Mouse (Mus musculus): ENCODE results near the gene A530016L24Rik. TPM values are rescaled to one million over a fixed set of nuclear protein-coding genes. Genes with fewer than 3 reads are reported as not detected.

The A530016L24Rik gene
- 0.13 TPM in 1 of 2 replicates, not detected in the other for polyA plus RNA-seq (2016; fragmentation: Nextera tagmentation; extraction: Ambion mirVana)

DNA sequence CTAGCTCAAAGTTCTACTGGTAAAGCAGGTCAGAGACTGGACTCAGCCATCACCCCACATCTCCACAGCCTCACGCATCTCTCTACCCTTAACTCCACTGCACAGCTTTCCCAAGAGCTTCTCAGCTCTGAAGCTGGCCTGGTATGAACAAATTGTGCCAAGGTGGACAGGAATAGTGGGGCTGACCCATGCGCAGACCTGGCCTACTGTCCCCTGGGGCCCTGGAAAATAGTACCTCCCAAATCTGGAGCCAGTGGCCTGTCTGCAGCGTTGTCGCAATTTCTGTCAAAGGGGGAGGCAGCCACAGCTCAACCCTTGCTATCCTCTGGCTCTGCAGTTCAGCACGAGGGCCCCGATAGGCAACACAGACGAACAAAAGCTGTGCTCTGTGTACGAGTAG lies at the start of gene A530016L24Rik:
TSS of gene A530016L24Rik (plus strand) at position 315 of the 400 bp plus-strand sequence.
- H3K36me3 ChIP-seq = no peaks in the 10 kb centered on the region
- no peaks in the 10 kb centered on the region for H3K9me3 ChIP-seq (replicated peaks)
- WGBS = 89% methylated on average over 8 of the region's 8 CpGs
- H3K27ac ChIP-seq = no peak within 1 kb of the TSS
- H3K4me3 ChIP-seq = no peak within 1 kb of the TSS
- H3K4me2 ChIP-seq (replicated peaks) = no peak within 1 kb of the TSS
- 0 out of 2 replicates have a peak, but pooled peaks cover 2% of the 10 kb centered on the region for H3K27me3 ChIP-seq
- ATAC-seq (ENCODE audit: low FRiP score) = no peak
- no peak within 1 kb of the TSS for H3K9ac ChIP-seq
- peaks cover 19% of the 10 kb centered on the region for H3K4me1 ChIP-seq

DNA sequence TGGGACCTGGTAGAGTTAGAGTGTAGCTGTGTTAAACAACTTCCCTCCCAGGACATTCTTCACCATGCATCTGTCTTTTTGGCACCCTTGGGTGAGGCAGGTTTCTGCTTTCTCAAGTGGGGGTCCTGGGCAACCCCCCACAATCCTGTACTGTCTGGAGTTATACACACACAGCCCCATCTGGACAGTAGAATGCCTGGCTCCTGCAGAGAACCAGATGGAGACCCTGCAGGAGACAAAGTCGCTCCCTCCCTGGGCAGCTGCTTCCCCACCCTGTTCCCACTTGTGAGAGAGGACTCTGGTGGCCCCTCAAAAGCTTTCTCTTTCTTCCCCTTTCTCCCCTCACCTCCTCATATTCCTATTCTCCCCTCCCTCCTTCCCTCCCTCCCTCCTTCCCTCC lies 49.3 kb upstream of the A530016L24Rik start:
- no peak overlapping the region for H3K4me3 ChIP-seq
- no peak for ATAC-seq (ENCODE audit: low FRiP score)
- 40% methylated on average over 1 of the region's 1 CpGs for WGBS

GRCm38 (mm10) chr12:112449144-112449827 lies 40.0 kb upstream of the A530016L24Rik start:
- Histone ChIP-seq H3K36me3 (no peaks in the 10 kb centered on the region), H3K27ac (no peak overlapping the region; the same call in 1 of the 2 replicates), H3K27me3 (peaks cover 6% of the 10 kb centered on the region), H3K9me3 (replicated peaks) (peaks cover 18% of the 10 kb centered on the region; the same call in 1 of the 2 replicates), H3K4me3 (no peak overlapping the region), H3K9ac (no peak overlapping the region), H3K4me2 (replicated peaks) (no peak overlapping the region), H3K4me1 (peaks cover 13% of the 10 kb centered on the region)
- WGBS = 53% methylated on average over 18 of the region's 18 CpGs
- no peak for ATAC-seq (ENCODE audit: low FRiP score)

More for the DNA sequence above, 49.3 kb upstream of the A530016L24Rik start:
- Histone ChIP-seq H3K27me3 (peaks cover 26% of the 10 kb centered on the region), H3K9me3 (replicated peaks) (0 out of 2 replicates have a peak, but pooled peaks cover 3% of the 10 kb centered on the region), H3K9ac (no peak overlapping the region), H3K36me3 (no peaks in the 10 kb centered on the region), H3K4me2 (replicated peaks) (no peak overlapping the region), H3K27ac (no peak overlapping the region), H3K4me1 (peaks cover 9% of the 10 kb centered on the region)

GRCm38 (mm10) chr12:112449828-112450180 lies 39.4 kb upstream of the A530016L24Rik start:
- H3K9ac ChIP-seq = no peak overlapping the region
- H3K4me3 ChIP-seq = no peak overlapping the region
- H3K9me3 ChIP-seq (replicated peaks) = peaks cover 15% of the 10 kb centered on the region; the same call in 1 of the 2 replicates
- 67% methylated on average over 8 of the region's 8 CpGs for WGBS
- H3K4me1 ChIP-seq = peaks cover 13% of the 10 kb centered on the region
- peaks cover 6% of the 10 kb centered on the region for H3K27me3 ChIP-seq
- no peaks in the 10 kb centered on the region for H3K36me3 ChIP-seq
- no peak overlapping the region for H3K4me2 ChIP-seq (replicated peaks)
- H3K27ac ChIP-seq = no peak overlapping the region
- ATAC-seq (ENCODE audit: low FRiP score) = no peak

DNA sequence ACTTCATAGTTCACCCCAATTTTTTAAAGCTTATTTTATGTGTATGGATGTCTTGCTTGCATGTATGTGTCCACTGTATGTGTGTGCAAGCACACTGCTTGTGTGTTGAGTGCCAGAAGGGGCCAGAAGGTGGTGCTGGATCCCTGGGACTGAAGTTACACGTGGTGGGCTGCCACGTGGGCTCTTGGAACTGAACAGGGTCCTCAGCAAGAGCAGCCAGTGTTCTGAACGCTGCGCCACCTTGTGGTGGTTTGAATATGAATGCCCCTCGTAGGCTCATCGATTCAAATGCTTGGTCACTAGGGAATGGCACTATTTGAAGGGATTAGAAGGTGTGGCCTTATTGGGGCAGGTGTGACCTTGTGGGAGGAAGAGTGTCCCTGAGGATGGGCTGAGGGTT lies 38.4 kb upstream of the A530016L24Rik start:
- peak; percentile 26; the same call in 1 of the 2 replicates for ATAC-seq (ENCODE audit: low FRiP score)
- no peak overlapping the region for H3K4me3 ChIP-seq
- H3K9me3 ChIP-seq (replicated peaks) = peaks cover 13% of the 10 kb centered on the region; the same call in 1 of the 2 replicates
- 28% methylated on average over 6 of the region's 6 CpGs for WGBS
- H3K4me2 ChIP-seq (replicated peaks) = no peak overlapping the region
- H3K4me1 ChIP-seq = peaks cover 13% of the 10 kb centered on the region
- H3K36me3 ChIP-seq = no peaks in the 10 kb centered on the region
- no peak overlapping the region for H3K9ac ChIP-seq
- no peak overlapping the region for H3K27ac ChIP-seq
- H3K27me3 ChIP-seq = peaks cover 10% of the 10 kb centered on the region

- WGBS = 85% methylated on average over 1 of the region's 1 CpGs
- Histone ChIP-seq H3K9ac (no peak overlapping the region), H3K27ac (no peak overlapping the region), H3K9me3 (replicated peaks) (peaks cover 8% of the 10 kb centered on the region; the same call in 1 of the 2 replicates), H3K4me3 (no peak overlapping the region), H3K4me1 (peaks cover 13% of the 10 kb centered on the region), H3K36me3 (no peaks in the 10 kb centered on the region), H3K27me3 (peaks cover 10% of the 10 kb centered on the region), H3K4me2 (replicated peaks) (no peak overlapping the region)
- no peak for ATAC-seq (ENCODE audit: low FRiP score)
Observed at GRCm38 (mm10) chr12:112451381-112451780, 37.9 kb upstream of the A530016L24Rik start.

GRCm38 (mm10) chr12:112451826-112452225 lies 37.4 kb upstream of the A530016L24Rik start:
- H3K4me3 ChIP-seq = no peak overlapping the region
- no peak overlapping the region for H3K4me2 ChIP-seq (replicated peaks)
- H3K36me3 ChIP-seq = no peaks in the 10 kb centered on the region
- WGBS = 80% methylated on average over 9 of the region's 9 CpGs
- peaks cover 10% of the 10 kb centered on the region for H3K27me3 ChIP-seq
- no peak overlapping the region for H3K27ac ChIP-seq
- no peak for ATAC-seq (ENCODE audit: low FRiP score)
- peaks cover 4% of the 10 kb centered on the region; the same call in 1 of the 2 replicates for H3K9me3 ChIP-seq (replicated peaks)
- peaks cover 13% of the 10 kb centered on the region for H3K4me1 ChIP-seq
- H3K9ac ChIP-seq = no peak overlapping the region

- Histone ChIP-seq H3K36me3 (no peaks in the 10 kb centered on the region), H3K27me3 (peaks cover 15% of the 10 kb centered on the region; the same call in 1 of the 2 replicates), H3K4me3 (no peak overlapping the region), H3K4me1 (peaks cover 11% of the 10 kb centered on the region), H3K9ac (no peak overlapping the region), H3K4me2 (replicated peaks) (no peak overlapping the region), H3K9me3 (replicated peaks) (no peaks in the 10 kb centered on the region), H3K27ac (no peak overlapping the region)
- no peak for ATAC-seq (ENCODE audit: low FRiP score)
- 68% methylated on average over 6 of the region's 6 CpGs for WGBS
Observed at GRCm38 (mm10) chr12:112456144-112456713, 33.0 kb upstream of the A530016L24Rik start.

GRCm38 (mm10) chr12:112457839-112458238 lies 31.4 kb upstream of the A530016L24Rik start:
- peak; percentile 72 for ATAC-seq (ENCODE audit: low FRiP score)
- WGBS = 19% methylated on average over 4 of the region's 4 CpGs
- H3K4me2 ChIP-seq (replicated peaks) = no peak overlapping the region
- H3K4me1 ChIP-seq = peaks cover 17% of the 10 kb centered on the region
- H3K36me3 ChIP-seq = no peaks in the 10 kb centered on the region
- H3K4me3 ChIP-seq = no peak overlapping the region
- no peak overlapping the region for H3K27ac ChIP-seq
- H3K9ac ChIP-seq = no peak overlapping the region
- no peaks in the 10 kb centered on the region for H3K9me3 ChIP-seq (replicated peaks)
- peaks cover 15% of the 10 kb centered on the region; the same call in 1 of the 2 replicates for H3K27me3 ChIP-seq

- H3K27ac ChIP-seq = no peak overlapping the region
- 56% methylated on average over 12 of the region's 12 CpGs for WGBS
- H3K9ac ChIP-seq = no peak overlapping the region
- peaks cover 24% of the 10 kb centered on the region for H3K4me1 ChIP-seq
- H3K27me3 ChIP-seq = peaks cover 17% of the 10 kb centered on the region; the same call in 1 of the 2 replicates
- no peaks in the 10 kb centered on the region for H3K36me3 ChIP-seq
- H3K4me3 ChIP-seq = no peak overlapping the region
- H3K9me3 ChIP-seq (replicated peaks) = no peaks in the 10 kb centered on the region
- ATAC-seq (ENCODE audit: low FRiP score) = no peak
- H3K4me2 ChIP-seq (replicated peaks) = no peak overlapping the region
Observed at GRCm38 (mm10) chr12:112462423-112462822, 26.8 kb upstream of the A530016L24Rik start.

GRCm38 (mm10) chr12:112463209-112463608 lies 26.0 kb upstream of the A530016L24Rik start:
- H3K4me1 ChIP-seq = peaks cover 20% of the 10 kb centered on the region

DNA sequence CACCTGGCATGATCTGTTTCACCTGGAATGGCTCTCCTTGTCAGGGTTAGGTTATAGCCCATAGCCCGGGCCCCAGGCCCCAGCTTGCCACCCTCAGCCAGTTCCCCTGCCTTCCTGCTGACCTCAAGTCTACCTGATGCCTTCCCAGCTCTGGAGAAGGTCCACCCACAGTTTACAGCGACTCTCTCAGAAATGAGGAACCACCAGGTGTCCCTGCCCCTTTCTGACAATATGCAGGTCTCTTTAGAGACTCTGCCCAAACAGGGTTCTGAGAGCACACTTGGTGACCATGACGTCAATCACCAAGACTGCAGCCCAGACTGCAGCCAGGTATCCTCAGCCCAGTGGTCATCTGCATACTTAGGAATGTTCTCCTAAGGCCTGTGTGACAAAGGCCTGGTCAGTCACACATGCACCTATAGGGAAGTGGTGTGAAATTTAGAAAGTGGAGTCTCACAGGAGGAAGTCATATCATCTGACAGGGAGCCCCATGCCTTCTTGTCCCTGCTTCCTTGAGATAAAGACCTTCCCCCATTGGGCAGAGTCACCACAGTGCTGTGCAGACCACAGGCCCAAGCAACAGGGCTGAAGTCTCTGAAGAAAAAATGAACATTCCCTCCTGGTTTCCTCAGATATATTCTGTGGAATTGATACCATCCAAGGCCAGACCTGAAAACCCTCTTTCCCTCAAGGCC lies 25.4 kb upstream of the A530016L24Rik start:
- H3K4me3 ChIP-seq = no peak overlapping the region
- 86% methylated on average over 3 of the region's 3 CpGs for WGBS
- H3K27ac ChIP-seq = no peak overlapping the region
- no peak overlapping the region for H3K4me2 ChIP-seq (replicated peaks)
- no peak for ATAC-seq (ENCODE audit: low FRiP score)
- H3K9me3 ChIP-seq (replicated peaks) = no peaks in the 10 kb centered on the region
- H3K4me1 ChIP-seq = peaks cover 17% of the 10 kb centered on the region
- H3K27me3 ChIP-seq = peaks cover 14% of the 10 kb centered on the region; the same call in 1 of the 2 replicates
- no peaks in the 10 kb centered on the region for H3K36me3 ChIP-seq
- H3K9ac ChIP-seq = no peak overlapping the region

More at GRCm38 (mm10) chr12:112463209-112463608, 26.0 kb upstream of the A530016L24Rik start:
- Histone ChIP-seq H3K4me3 (no peak overlapping the region), H3K4me2 (replicated peaks) (no peak overlapping the region), H3K36me3 (no peaks in the 10 kb centered on the region), H3K9ac (no peak overlapping the region), H3K9me3 (replicated peaks) (no peaks in the 10 kb centered on the region), H3K27me3 (peaks cover 17% of the 10 kb centered on the region; the same call in 1 of the 2 replicates), H3K27ac (no peak overlapping the region)
- WGBS = 79% methylated on average over 4 of the region's 4 CpGs
- no peak for ATAC-seq (ENCODE audit: low FRiP score)

Data from hindbrain, embryonic 12.5 days (tissue).